Mouse (Mus musculus): ENCODE data around the gene Gdf9.

GRCm38 (mm10) chr11:53427993-53428715, 2.7 kb upstream of the Gdf9 start:
- TF ChIP-seq CTCF (IDR thresholded peaks at IDR 0.05; ENCODE audit: low read depth, low read length) (no peak), POLR2A (IDR thresholded peaks at IDR 0.05; ENCODE audit: extremely low read depth, insufficient read depth, low read length) (no peak)

All from liver, adult 2 months (tissue).